Mouse (Mus musculus): ENCODE measurements at regions not wholly inside any gene's neighbourhood (a gene's known extent, or its start where the extent isn't known, plus 50 kb on each side); places are given as distances from the start of the nearest gene placed in this dataset.

DNA sequence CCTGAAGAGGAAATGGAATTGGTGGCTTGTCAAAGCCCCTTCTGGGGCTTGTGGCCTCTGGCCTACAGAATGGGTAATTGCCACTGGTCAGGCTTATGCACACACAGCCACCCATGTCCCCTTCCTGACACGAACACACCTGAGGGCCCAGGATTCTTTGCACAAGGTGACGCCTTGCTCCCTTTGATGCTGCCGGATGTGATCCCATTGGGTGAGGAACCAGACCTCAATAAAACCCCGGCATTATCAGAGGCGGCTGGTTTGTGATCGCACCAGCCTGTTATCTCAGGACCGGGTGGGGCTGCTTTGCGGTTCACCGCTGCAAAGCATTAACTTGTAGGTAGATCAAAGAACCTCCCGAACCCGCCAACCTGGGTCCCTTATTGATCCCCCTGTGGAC is 270.5 kb downstream of the Sox9 start:
- TF ChIP-seq CTCF (IDR thresholded peaks at IDR 0.05; ENCODE audit: low read depth, low read length), result no peak
- TF ChIP-seq POLR2A (IDR thresholded peaks at IDR 0.05; ENCODE audit: extremely low read depth, insufficient read depth, low read length), result no peak
